Mouse (Mus musculus): ENCODE results near the gene Gja1. TPM values are rescaled to one million over a fixed set of nuclear protein-coding genes. Genes with fewer than 3 reads are reported as not detected.

The Gja1 gene
- total and polyA plus RNA-seq, 2 experiments: 0.66 to 5.5 TPM

- no peak for DNase-seq (ENCODE audit: extremely low read depth, low read depth, low spot score)
- TF ChIP-seq CTCF (IDR thresholded peaks at IDR 0.05; ENCODE audit: low read depth, low read length) (no peak), POLR2A (IDR thresholded peaks at IDR 0.05; ENCODE audit: extremely low read depth, insufficient read depth, low read length) (no peak)
- no peaks in the 10 kb centered on the region for H3K79me2 ChIP-seq (ENCODE audit: control insufficient read depth, insufficient read depth, low read length)
- H3K9ac ChIP-seq (ENCODE audit: low read depth, low read length): no peak overlapping the region
- no peaks in the 10 kb centered on the region for H3K4me1 ChIP-seq (ENCODE audit: control insufficient read depth, insufficient read depth, low read length)
- H3K27me3 ChIP-seq (ENCODE audit: control insufficient read depth, insufficient read depth, low read length): no peaks in the 10 kb centered on the region
- H3K27ac ChIP-seq (replicated peaks; ENCODE audit: insufficient read depth, low read depth, low read length): no peak overlapping the region
- H3K4me3 ChIP-seq (ENCODE audit: insufficient read depth, low read depth, low read length): no peak overlapping the region
- H3K36me3 ChIP-seq (ENCODE audit: control insufficient read depth, insufficient read depth, low read length): no peaks in the 10 kb centered on the region
- 76% methylated on average over 4 of the region's 4 CpGs for WGBS
These were observed 49.2 kb downstream of the Gja1 start for GRCm38 (mm10) chr10:56426369-56426768.

GRCm38 (mm10) chr10:56427382-56427781 is 50.3 kb downstream of the Gja1 start:
- no peak overlapping the region for H3K9ac ChIP-seq (ENCODE audit: low read depth, low read length)
- H3K27ac ChIP-seq (replicated peaks; ENCODE audit: insufficient read depth, low read depth, low read length): no peak overlapping the region
- WGBS: 84% methylated on average over 2 of the region's 2 CpGs
- H3K4me3 ChIP-seq (ENCODE audit: insufficient read depth, low read depth, low read length): no peak overlapping the region
- no peak for DNase-seq (ENCODE audit: extremely low read depth, low read depth, low spot score)
- no peaks in the 10 kb centered on the region for H3K4me1 ChIP-seq (ENCODE audit: control insufficient read depth, insufficient read depth, low read length)
- no peaks in the 10 kb centered on the region for H3K36me3 ChIP-seq (ENCODE audit: control insufficient read depth, insufficient read depth, low read length)
- TF ChIP-seq POLR2A (IDR thresholded peaks at IDR 0.05; ENCODE audit: extremely low read depth, insufficient read depth, low read length) (no peak), CTCF (IDR thresholded peaks at IDR 0.05; ENCODE audit: low read depth, low read length) (no peak)
- H3K79me2 ChIP-seq (ENCODE audit: control insufficient read depth, insufficient read depth, low read length): no peaks in the 10 kb centered on the region
- no peaks in the 10 kb centered on the region for H3K27me3 ChIP-seq (ENCODE audit: control insufficient read depth, insufficient read depth, low read length)

- TF ChIP-seq CTCF (IDR thresholded peaks at IDR 0.05; ENCODE audit: low read depth, low read length): no peak
- no peak for TF ChIP-seq POLR2A (IDR thresholded peaks at IDR 0.05; ENCODE audit: extremely low read depth, insufficient read depth, low read length)
- H3K27ac ChIP-seq (replicated peaks; ENCODE audit: insufficient read depth, low read depth, low read length): no peak overlapping the region
These were observed 50.7 kb downstream of the Gja1 start for GRCm38 (mm10) chr10:56427827-56428226.

GRCm38 (mm10) chr10:56429011-56429410 is 51.9 kb downstream of the Gja1 start:
- Histone ChIP-seq H3K4me3 (ENCODE audit: insufficient read depth, low read depth, low read length) (no peak overlapping the region), H3K79me2 (ENCODE audit: control insufficient read depth, insufficient read depth, low read length) (no peaks in the 10 kb centered on the region), H3K36me3 (ENCODE audit: control insufficient read depth, insufficient read depth, low read length) (no peaks in the 10 kb centered on the region), H3K27ac (replicated peaks; ENCODE audit: insufficient read depth, low read depth, low read length) (no peak overlapping the region), H3K9ac (ENCODE audit: low read depth, low read length) (no peak overlapping the region), H3K4me1 (ENCODE audit: control insufficient read depth, insufficient read depth, low read length) (no peaks in the 10 kb centered on the region), H3K27me3 (ENCODE audit: control insufficient read depth, insufficient read depth, low read length) (no peaks in the 10 kb centered on the region)
- 83% methylated on average over 5 of the region's 5 CpGs for WGBS
- no peak for DNase-seq (ENCODE audit: extremely low read depth, low read depth, low spot score)
- no peak for TF ChIP-seq CTCF (IDR thresholded peaks at IDR 0.05; ENCODE audit: low read depth, low read length)
- TF ChIP-seq POLR2A (IDR thresholded peaks at IDR 0.05; ENCODE audit: extremely low read depth, insufficient read depth, low read length): no peak

More at GRCm38 (mm10) chr10:56427827-56428226, 50.7 kb downstream of the Gja1 start:
- Histone ChIP-seq H3K4me3 (ENCODE audit: insufficient read depth, low read depth, low read length) (no peak overlapping the region), H3K36me3 (ENCODE audit: control insufficient read depth, insufficient read depth, low read length) (no peaks in the 10 kb centered on the region), H3K27me3 (ENCODE audit: control insufficient read depth, insufficient read depth, low read length) (no peaks in the 10 kb centered on the region), H3K79me2 (ENCODE audit: control insufficient read depth, insufficient read depth, low read length) (no peaks in the 10 kb centered on the region), H3K4me1 (ENCODE audit: control insufficient read depth, insufficient read depth, low read length) (no peaks in the 10 kb centered on the region), H3K9ac (ENCODE audit: low read depth, low read length) (no peak overlapping the region)
- no peak for DNase-seq (ENCODE audit: extremely low read depth, low read depth, low spot score)
- WGBS: 88% methylated on average over 2 of the region's 2 CpGs

GRCm38 (mm10) chr10:56431600-56432389 is 54.7 kb downstream of the Gja1 start:
- Histone ChIP-seq H3K4me3 (ENCODE audit: insufficient read depth, low read depth, low read length) (no peak overlapping the region), H3K79me2 (ENCODE audit: control insufficient read depth, insufficient read depth, low read length) (no peaks in the 10 kb centered on the region), H3K36me3 (ENCODE audit: control insufficient read depth, insufficient read depth, low read length) (no peaks in the 10 kb centered on the region), H3K27me3 (ENCODE audit: control insufficient read depth, insufficient read depth, low read length) (no peaks in the 10 kb centered on the region), H3K4me1 (ENCODE audit: control insufficient read depth, insufficient read depth, low read length) (peaks cover 2% of the 10 kb centered on the region; the same call in 1 of the 2 replicates), H3K9ac (ENCODE audit: low read depth, low read length) (peak overlapping the region; percentile 26; the same call in 1 of the 2 replicates), H3K27ac (replicated peaks; ENCODE audit: insufficient read depth, low read depth, low read length) (no peak overlapping the region)
- TF ChIP-seq POLR2A (IDR thresholded peaks at IDR 0.05; ENCODE audit: extremely low read depth, insufficient read depth, low read length): no peak
- no peak for TF ChIP-seq CTCF (IDR thresholded peaks at IDR 0.05; ENCODE audit: low read depth, low read length)
- no peak for DNase-seq (ENCODE audit: extremely low read depth, low read depth, low spot score)
- 31% methylated on average over 23 of the region's 23 CpGs for WGBS

- no peak for TF ChIP-seq CTCF (IDR thresholded peaks at IDR 0.05; ENCODE audit: low read depth, low read length)
- no peak for TF ChIP-seq POLR2A (IDR thresholded peaks at IDR 0.05; ENCODE audit: extremely low read depth, insufficient read depth, low read length)
- Histone ChIP-seq H3K36me3 (ENCODE audit: control insufficient read depth, insufficient read depth, low read length) (no peaks in the 10 kb centered on the region), H3K4me3 (ENCODE audit: insufficient read depth, low read depth, low read length) (no peak overlapping the region), H3K9ac (ENCODE audit: low read depth, low read length) (no peak overlapping the region), H3K79me2 (ENCODE audit: control insufficient read depth, insufficient read depth, low read length) (no peaks in the 10 kb centered on the region), H3K27ac (replicated peaks; ENCODE audit: insufficient read depth, low read depth, low read length) (no peak overlapping the region), H3K4me1 (ENCODE audit: control insufficient read depth, insufficient read depth, low read length) (peaks cover 2% of the 10 kb centered on the region; the same call in 1 of the 2 replicates), H3K27me3 (ENCODE audit: control insufficient read depth, insufficient read depth, low read length) (no peaks in the 10 kb centered on the region)
- 71% methylated on average over 6 of the region's 6 CpGs for WGBS
- no peak for DNase-seq (ENCODE audit: extremely low read depth, low read depth, low spot score)
These were observed 55.2 kb downstream of the Gja1 start for GRCm38 (mm10) chr10:56432390-56432709.
